In genomic region chr19:21738591-21739280, GRCm38 (mm10) we compare ENCODE assay signal across 9 mouse cellular contexts. TPM values are rescaled to one million over a fixed set of nuclear protein-coding genes. Genes with fewer than 3 reads are reported as not detected.
DNase-seq lines count a peak whose midpoint lies in the region; ATAC-seq lines count a peak whose summit lies in the region.
"Had no signal": no experiment of that assay in that cellular context is flagged by ENCODE, and none has a peak within 500 bp of the region (broad histone marks: within the 10 kb centered on the region; RNA-seq: fewer than 3 reads in every experiment).

No protein-coding gene starts in this region.

- peak overlapping the region; percentile 71 for H3K27ac ChIP-seq in hindbrain, embryonic 15.5 days (replicated peaks)
- H3K27ac ChIP-seq in hindbrain, embryonic 11.5 days (ENCODE audit: low read depth, low read length): no peak overlapping the region
- H3K27ac ChIP-seq: midbrain, embryonic 12.5 days had no signal

- H3K4me1 ChIP-seq in hindbrain, embryonic 15.5 days (replicated peaks): 0 out of 2 replicates have a peak, but pooled peaks cover 6% of the 10 kb centered on the region
- H3K4me1 ChIP-seq in hindbrain, embryonic 11.5 days (replicated peaks; ENCODE audit: control insufficient read depth, insufficient read depth, low read length): no peaks in the 10 kb centered on the region

- peak; percentile 42 for ATAC-seq in hindbrain, embryonic 15.5 days (ENCODE audit: low FRiP score, low read depth)
- ATAC-seq in hindbrain, embryonic 11.5 days (ENCODE audit: low FRiP score): no peak

- 0 out of 2 replicates have a peak overlapping the region, but pooled peaks have one; percentile 9 for H3K4me2 ChIP-seq in hindbrain, embryonic 15.5 days
- no peak overlapping the region for H3K4me2 ChIP-seq in hindbrain, embryonic 11.5 days (replicated peaks; ENCODE audit: low read depth, low read length)
- H3K4me2 ChIP-seq: midbrain, embryonic 12.5 days had no signal

- no peaks in the 10 kb centered on the region for H3K36me3 ChIP-seq in hindbrain, embryonic 15.5 days
- no peaks in the 10 kb centered on the region for H3K36me3 ChIP-seq in hindbrain, embryonic 11.5 days (ENCODE audit: control insufficient read depth, insufficient read depth, low read length)
- H3K36me3 ChIP-seq: midbrain, embryonic 12.5 days had no signal

- no peaks in the 10 kb centered on the region for H3K9me3 ChIP-seq in hindbrain, embryonic 15.5 days
- H3K9me3 ChIP-seq in hindbrain, embryonic 11.5 days (ENCODE audit: control insufficient read depth, low read length): no peaks in the 10 kb centered on the region
- H3K9me3 ChIP-seq: midbrain, embryonic 12.5 days had no signal

- DNase-seq in adrenal gland, postnatal 10 days: peak; percentile 25
- no peak for DNase-seq in adrenal gland, postnatal 4 days (ENCODE audit: low spot score in 2 of 2)
- DNase-seq in hindbrain, embryonic 11.5 days (ENCODE audit: low spot score): no peak
- DNase-seq in right cerebral cortex, postnatal 25 days: peak; percentile 39
- DNase-seq in right cerebral cortex, postnatal 36 days (ENCODE audit: low spot score in 2 of 2): no peak
- DNase-seq in telencephalon, adult 2 months (ENCODE audit: low read depth, low spot score): peak; percentile 79
- no peak for DNase-seq in lung, postnatal 4 days

- H3K27me3 ChIP-seq in hindbrain, embryonic 15.5 days: no peaks in the 10 kb centered on the region
- no peaks in the 10 kb centered on the region for H3K27me3 ChIP-seq in hindbrain, embryonic 11.5 days (ENCODE audit: control insufficient read depth, insufficient read depth, low read length)
- H3K27me3 ChIP-seq: midbrain, embryonic 12.5 days had no signal

- no peak overlapping the region for H3K4me3 ChIP-seq in hindbrain, embryonic 15.5 days
- H3K4me3 ChIP-seq in hindbrain, embryonic 11.5 days (ENCODE audit: low read depth, low read length): no peak overlapping the region
- H3K4me3 ChIP-seq: midbrain, embryonic 12.5 days had no signal

- WGBS in hindbrain, embryonic 15.5 days: 88% methylated on average over 18 of the region's 18 CpGs
- 95% methylated on average over 18 of the region's 18 CpGs for WGBS in hindbrain, embryonic 11.5 days

- H3K9ac ChIP-seq in hindbrain, embryonic 15.5 days: no peak overlapping the region
- H3K9ac ChIP-seq in hindbrain, embryonic 11.5 days (ENCODE audit: low read depth, low read length): no peak overlapping the region
- H3K9ac ChIP-seq: midbrain, embryonic 12.5 days had no signal

RNA-seq across cellular contexts. Expression of gene Cemip2, which starts 39.4 kb away (rescaled TPM):
- total RNA-seq in adrenal gland, postnatal 10 days (2021): 10 to 100 TPM; 23.4 to 25.9 TPM
- 10 to 100 TPM; 27.1 to 29.9 TPM for total RNA-seq in adrenal gland, postnatal 4 days (2021)
- polyA plus RNA-seq in hindbrain, embryonic 15.5 days (2015; fragmentation: Nextera tagmentation; extraction: Ambion mirVana): 24.0 and 31.0 TPM in 2 replicates
- 85.6 and 91.3 TPM in 2 replicates for polyA plus RNA-seq in hindbrain, embryonic 11.5 days (2014; fragmentation: Nextera tagmentation; extraction: Ambion mirVana)

Comparison
In these comparisons a context has a peak if more than half of its experiments do, and no peak if none do; other contexts are left out.
1. DNase-seq: peak in adrenal gland, postnatal 10 days (single experiment), right cerebral cortex, postnatal 25 days (single experiment) and telencephalon, adult 2 months (single experiment); none in adrenal gland, postnatal 4 days (0 of 2), hindbrain, embryonic 11.5 days (single experiment), right cerebral cortex, postnatal 36 days (0 of 2) and lung, postnatal 4 days (0 of 2).